Mouse (Mus musculus) heart, postnatal 0 days (tissue): ENCODE measurements around the gene Cadm2. TPM values are rescaled to one million over a fixed set of nuclear protein-coding genes. Genes with fewer than 3 reads are reported as not detected.

Experiments used
- ATAC-seq: fragments of 200-750 bp; cut with Nextera tagmentation; 2 replicates; pipeline ENCODE4 v1.8.0; 2017; ENCODE audit warnings: low read depth, moderate number of reproducible peaks, moderate library complexity; ENCODE audit not compliant: insufficient read depth
- DNase-seq: peaks from one replicate; pipeline ENCODE4 v3.0.0-alpha.2; 2016; ENCODE audit warnings: low spot score
- H3K27ac ChIP-seq: fragments of 300-500 bp; sonication (generic); 2 replicates; pipeline ENCODE4 v1.5.1; 2014; ENCODE audit warnings: low read depth, mild to moderate bottlenecking
- H3K27me3 ChIP-seq: fragments of 300-500 bp; sonication (generic); 2 replicates; pipeline ENCODE4 v1.6.1; 2014; ENCODE audit warnings: low read length, mixed read lengths; ENCODE audit not compliant: control insufficient read depth, insufficient read depth
- H3K36me3 ChIP-seq: fragments of 300-500 bp; sonication (generic); replicated peaks from 2 replicates; pipeline ENCODE4 v1.6.1; 2014; ENCODE audit warnings: low read length, mixed read lengths; ENCODE audit not compliant: control insufficient read depth, insufficient read depth
- H3K4me1 ChIP-seq: fragments of 300-500 bp; sonication (generic); 2 replicates; pipeline ENCODE4 v1.6.1; 2014; ENCODE audit warnings: antibody characterized with exemption; ENCODE audit not compliant: control insufficient read depth, insufficient read depth
- H3K4me2 ChIP-seq: fragments of 300-500 bp; sonication (generic); 2 replicates; pipeline ENCODE4 v1.6.1; 2014; ENCODE audit warnings: low read depth, mild to moderate bottlenecking, low read length, moderate library complexity
- H3K4me3 ChIP-seq: fragments of 300-500 bp; sonication (generic); 2 replicates; pipeline ENCODE4 v1.5.1; 2014; ENCODE audit warnings: low read depth, low read length
- H3K9ac ChIP-seq: fragments of 300-500 bp; sonication (generic); replicated peaks from 2 replicates; pipeline ENCODE4 v1.6.1; 2014; ENCODE audit warnings: low read depth, low read length, mixed read lengths
- H3K9me3 ChIP-seq: fragments of 300-500 bp; sonication (generic); replicated peaks from 2 replicates; pipeline ENCODE4 v1.6.1; 2016; ENCODE audit warnings: low read length; ENCODE audit not compliant: control insufficient read depth
- CTCF ChIP-seq: IDR thresholded peaks from 2 replicates; pipeline ENCODE4 v1.5.1; 2016; ENCODE audit warnings: antibody characterized with exemption, control low read depth, low read depth
- EP300 ChIP-seq: IDR thresholded peaks from 2 replicates; pipeline ENCODE4 v1.6.1; 2016; ENCODE audit warnings: antibody characterized with exemption, low read depth
- WGBS: fragments of 180-500 bp; shearing (Covaris S2); extraction: QIAGEN DNeasy Blood & Tissue Kit; methylation state at CpG from one replicate; pipeline ENCODE4 v1.1.7; 2014; 5-methylcytosine and 5-hydroxymethylcytosine counted together
- polyA plus RNA-seq: library from polyadenylated mRNA; unstranded; fragments of >200 nt; fragmentation: Nextera tagmentation; extraction: Ambion mirVana; gene quantifications from 2 replicates; pipeline ENCODE4 v1.2.1, GENCODE M21; 2015
- total RNA-seq: library from RNA; depleted of rRNA; stranded (reverse); fragments of >200 nt; gene quantifications from 2 replicates; pipeline ENCODE4 v1.2.3, GENCODE M21; 2014; ENCODE audit warnings: low replicate concordance

Gene Cadm2
- total and polyA plus RNA-seq, 2 experiments from 2014 or later = 1.0 TPM; not detected in 1

DNA sequence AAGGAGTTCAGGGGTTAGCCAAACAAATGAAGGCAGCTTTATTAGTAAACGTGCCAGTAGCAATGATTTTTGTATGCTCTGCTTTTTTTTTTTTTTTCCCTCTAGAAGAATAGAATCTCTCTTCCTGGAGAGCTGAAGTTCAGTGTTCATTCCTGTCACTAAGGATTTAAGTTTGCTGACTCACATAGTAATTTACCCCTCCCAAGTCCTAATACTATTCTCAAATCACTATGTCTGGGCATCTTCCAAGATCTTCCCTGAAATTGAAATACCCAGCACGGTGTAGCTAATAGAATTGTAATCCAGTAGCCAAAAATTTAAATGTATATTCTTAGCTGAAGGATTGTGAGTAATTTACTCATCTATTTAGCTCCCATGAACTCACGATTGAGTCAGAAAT is 914.2 kb downstream of the Cadm2 start:
- Histone ChIP-seq H3K9me3 (no peaks in the 10 kb centered on the region), H3K36me3 (no peaks in the 10 kb centered on the region), H3K27me3 (no peaks in the 10 kb centered on the region), H3K4me2 (no peak overlapping the region), H3K27ac (no peak overlapping the region), H3K4me3 (no peak overlapping the region), H3K9ac (no peak overlapping the region), H3K4me1 (no peaks in the 10 kb centered on the region)
- 65% methylated on average over 3 of the region's 3 CpGs for WGBS
- TF ChIP-seq CTCF = no peak
- TF ChIP-seq EP300 = no peak
- DNase-seq (no peak), ATAC-seq (no peak)

- Histone ChIP-seq H3K27me3 (no peaks in the 10 kb centered on the region), H3K4me3 (no peak overlapping the region), H3K9me3 (no peaks in the 10 kb centered on the region), H3K36me3 (no peaks in the 10 kb centered on the region), H3K4me2 (no peak overlapping the region), H3K4me1 (no peaks in the 10 kb centered on the region), H3K27ac (no peak overlapping the region), H3K9ac (no peak overlapping the region)
- DNase-seq (no peak), ATAC-seq (no peak)
- TF ChIP-seq CTCF (no peak), EP300 (no peak)
Observed at GRCm38 (mm10) chr16:66694783-66695182, 925.9 kb downstream of the Cadm2 start.

GRCm38 (mm10) chr16:66677241-66677640 is 943.5 kb downstream of the Cadm2 start:
- DNase-seq (no peak), ATAC-seq (no peak)
- no peaks in the 10 kb centered on the region for H3K9me3 ChIP-seq
- TF ChIP-seq CTCF (no peak), EP300 (no peak)
- H3K9ac ChIP-seq = no peak overlapping the region
- no peak overlapping the region for H3K4me3 ChIP-seq
- no peaks in the 10 kb centered on the region for H3K4me1 ChIP-seq
- H3K4me2 ChIP-seq = no peak overlapping the region
- H3K36me3 ChIP-seq = no peaks in the 10 kb centered on the region
- H3K27ac ChIP-seq = no peak overlapping the region
- no peaks in the 10 kb centered on the region for H3K27me3 ChIP-seq

DNA sequence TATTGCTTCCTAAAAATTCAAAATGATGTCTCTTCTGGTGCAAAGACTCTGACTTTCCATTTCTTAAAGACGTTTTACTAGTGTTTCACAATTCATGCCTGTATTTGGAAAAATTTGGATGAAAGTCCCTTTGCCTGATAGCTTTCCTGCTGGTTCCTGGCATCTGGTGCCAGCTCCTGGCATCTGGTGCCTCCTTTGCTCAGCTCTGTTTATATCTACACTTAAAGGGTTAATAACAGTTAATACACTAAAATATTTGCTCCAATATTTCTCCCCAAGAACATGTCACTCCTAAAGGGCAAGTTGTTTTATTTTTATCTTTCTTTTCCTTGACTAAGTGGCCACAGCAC is 969.7 kb downstream of the Cadm2 start:
- no peak overlapping the region for H3K9ac ChIP-seq

GRCm38 (mm10) chr16:66650348-66651012 is 970.2 kb downstream of the Cadm2 start:
- DNase-seq (no peak), ATAC-seq (no peak)
- H3K9me3 ChIP-seq = no peaks in the 10 kb centered on the region
- H3K4me3 ChIP-seq = no peak overlapping the region
- no peak overlapping the region for H3K9ac ChIP-seq
- H3K36me3 ChIP-seq = no peaks in the 10 kb centered on the region
- 78% methylated on average over 11 of the region's 11 CpGs for WGBS
- no peaks in the 10 kb centered on the region for H3K27me3 ChIP-seq
- no peaks in the 10 kb centered on the region for H3K4me1 ChIP-seq
- H3K4me2 ChIP-seq = no peak overlapping the region
- no peak overlapping the region for H3K27ac ChIP-seq
- TF ChIP-seq CTCF = no peak
- no peak for TF ChIP-seq EP300

More for the DNA sequence above, 969.7 kb downstream of the Cadm2 start:
- Histone ChIP-seq H3K27me3 (no peaks in the 10 kb centered on the region), H3K4me1 (no peaks in the 10 kb centered on the region), H3K4me2 (no peak overlapping the region), H3K4me3 (no peak overlapping the region), H3K9me3 (no peaks in the 10 kb centered on the region), H3K36me3 (no peaks in the 10 kb centered on the region), H3K27ac (no peak overlapping the region)
- ATAC-seq (no peak), DNase-seq (no peak)
- WGBS = 62% methylated on average over 1 of the region's 1 CpGs
- TF ChIP-seq EP300 (no peak), CTCF (no peak)

- Histone ChIP-seq H3K9me3 (no peaks in the 10 kb centered on the region), H3K4me3 (no peak overlapping the region), H3K4me1 (no peaks in the 10 kb centered on the region), H3K36me3 (no peaks in the 10 kb centered on the region), H3K4me2 (no peak overlapping the region), H3K9ac (no peak overlapping the region), H3K27me3 (no peaks in the 10 kb centered on the region), H3K27ac (no peak overlapping the region)
- DNase-seq = no peak
- ATAC-seq = no peak
- WGBS = 85% methylated on average over 4 of the region's 4 CpGs
- no peak for TF ChIP-seq EP300
- no peak for TF ChIP-seq CTCF
Observed at GRCm38 (mm10) chr16:66647798-66648197, 972.9 kb downstream of the Cadm2 start.
